Mouse (Mus musculus): Measurements from ENCODE around the gene Dmrtb1.

DNA sequence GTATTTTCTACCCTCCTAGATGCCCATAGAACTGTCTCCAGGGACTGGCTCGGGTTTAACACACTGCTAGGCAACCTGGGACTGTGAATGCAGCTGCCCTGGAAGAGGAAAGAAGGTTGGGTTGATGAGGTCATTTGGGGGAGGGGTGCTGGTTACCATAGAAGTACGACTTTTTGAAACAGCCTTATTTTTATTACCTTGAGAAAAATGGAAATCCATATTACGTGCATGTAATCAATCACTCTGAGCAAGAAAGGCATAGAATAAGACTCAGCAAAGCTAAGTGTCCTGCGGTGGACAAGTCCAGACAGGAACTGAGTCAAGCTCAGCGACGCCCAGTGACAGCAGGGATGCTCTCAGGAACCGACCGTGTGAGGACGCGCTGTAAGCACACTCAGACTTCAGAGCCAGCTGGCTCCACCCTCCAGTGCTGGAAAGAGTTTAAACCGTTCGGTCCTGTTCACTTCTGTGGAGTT lies 33.0 kb downstream of the Dmrtb1 start:
- TF ChIP-seq POLR2A (IDR thresholded peaks at IDR 0.05; ENCODE audit: borderline replicate concordance, control insufficient read depth, low read depth, low read length) = no peak
- TF ChIP-seq CTCF (IDR thresholded peaks at IDR 0.05; ENCODE audit: control insufficient read depth, insufficient read depth, low read length) = no peak

Data from bone marrow, adult 2 months (tissue).